Mouse (Mus musculus) embryo, embryonic 11.5 days (tissue): ENCODE measurements around the gene Igf2bp2.

Source experiments
- DNase-seq: peaks from one replicate; pipeline ENCODE4 v3.0.0-alpha.2; 2012; ENCODE audit warnings: low read depth, low spot score

Gene Igf2bp2

GRCm38 (mm10) chr16:22149076-22149475, 14.0 kb downstream of the Igf2bp2 start:
- no peak for DNase-seq

- no peak for DNase-seq
Observed at GRCm38 (mm10) chr16:22147131-22147530, 16.0 kb downstream of the Igf2bp2 start.

- DNase-seq = no peak
Observed at GRCm38 (mm10) chr16:22146071-22146470, 17.0 kb downstream of the Igf2bp2 start.

- no peak for DNase-seq
Observed at GRCm38 (mm10) chr16:22144490-22144889, 18.6 kb downstream of the Igf2bp2 start.

- no peak for DNase-seq
Observed at GRCm38 (mm10) chr16:22140861-22141260, 22.2 kb downstream of the Igf2bp2 start.

GRCm38 (mm10) chr16:22139821-22140220, 23.3 kb downstream of the Igf2bp2 start:
- no peak for DNase-seq

- no peak for DNase-seq
Observed at GRCm38 (mm10) chr16:22136198-22136597, 26.9 kb downstream of the Igf2bp2 start.

GRCm38 (mm10) chr16:22131321-22131720, 31.8 kb downstream of the Igf2bp2 start:
- DNase-seq = no peak

- DNase-seq = no peak
Observed at GRCm38 (mm10) chr16:22129511-22129910, 33.6 kb downstream of the Igf2bp2 start.

GRCm38 (mm10) chr16:22128595-22128994, 34.5 kb downstream of the Igf2bp2 start:
- DNase-seq = no peak

- no peak for DNase-seq
Observed at GRCm38 (mm10) chr16:22127806-22128205, 35.3 kb downstream of the Igf2bp2 start.

- no peak for DNase-seq
Observed at GRCm38 (mm10) chr16:22126936-22127335, 36.2 kb downstream of the Igf2bp2 start.

GRCm38 (mm10) chr16:22124325-22124918, 38.7 kb downstream of the Igf2bp2 start:
- no peak for DNase-seq

- DNase-seq = no peak
Observed at GRCm38 (mm10) chr16:22123658-22124057, 39.4 kb downstream of the Igf2bp2 start.

- DNase-seq = no peak
Observed at GRCm38 (mm10) chr16:22121109-22121508, 42.0 kb downstream of the Igf2bp2 start.

- DNase-seq = no peak
Observed at GRCm38 (mm10) chr16:22119524-22119923, 43.6 kb downstream of the Igf2bp2 start.

GRCm38 (mm10) chr16:22118716-22119501, 44.2 kb downstream of the Igf2bp2 start:
- DNase-seq = no peak

- DNase-seq = no peak
Observed at GRCm38 (mm10) chr16:22118151-22118550, 44.9 kb downstream of the Igf2bp2 start.

- no peak for DNase-seq
Observed at GRCm38 (mm10) chr16:22116748-22117147, 46.4 kb downstream of the Igf2bp2 start.

- no peak for DNase-seq
Observed at GRCm38 (mm10) chr16:22116058-22116457, 47.0 kb downstream of the Igf2bp2 start.

GRCm38 (mm10) chr16:22110036-22110435, 53.1 kb downstream of the Igf2bp2 start:
- DNase-seq = no peak

GRCm38 (mm10) chr16:22109159-22109558, 53.9 kb downstream of the Igf2bp2 start:
- no peak for DNase-seq

GRCm38 (mm10) chr16:22107897-22108516, 55.1 kb downstream of the Igf2bp2 start:
- no peak for DNase-seq
